Mouse (Mus musculus): ENCODE data around the gene Fhit. TPM values are rescaled to one million over a fixed set of nuclear protein-coding genes. Genes with fewer than 3 reads are reported as not detected.

The Fhit gene
- polyA plus RNA-seq, 1 experiment from 2014 or later, result 3.6 TPM

GRCm38 (mm10) chr14:9529247-9529646 is 1632.6 kb downstream of the Fhit start:
- Histone ChIP-seq H3K27me3 (ENCODE audit: control insufficient read depth, insufficient read depth, low read length) (no peaks in the 10 kb centered on the region), H3K36me3 (ENCODE audit: control insufficient read depth, insufficient read depth) (no peaks in the 10 kb centered on the region), H3K4me2 (ENCODE audit: low read depth, low read length) (no peak overlapping the region), H3K9ac (ENCODE audit: low read length) (no peak overlapping the region), H3K9me3 (replicated peaks; ENCODE audit: control insufficient read depth, low read length) (no peaks in the 10 kb centered on the region), H3K4me1 (ENCODE audit: control insufficient read depth, insufficient read depth, low read length) (no peaks in the 10 kb centered on the region), H3K4me3 (ENCODE audit: low read length) (no peak overlapping the region), H3K27ac (ENCODE audit: low read length) (no peak overlapping the region)
- WGBS, result 85% methylated on average over 4 of the region's 4 CpGs
- ATAC-seq (replicated peaks; ENCODE audit: extremely low read depth, insufficient read depth, low FRiP score), result no peak

- ATAC-seq (replicated peaks; ENCODE audit: extremely low read depth, insufficient read depth, low FRiP score), result no peak
- H3K4me1 ChIP-seq (ENCODE audit: control insufficient read depth, insufficient read depth, low read length), result no peaks in the 10 kb centered on the region
- H3K4me2 ChIP-seq (ENCODE audit: low read depth, low read length), result no peak overlapping the region
- 78% methylated on average over 3 of the region's 3 CpGs for WGBS
- no peak overlapping the region for H3K4me3 ChIP-seq (ENCODE audit: low read length)
- no peaks in the 10 kb centered on the region for H3K27me3 ChIP-seq (ENCODE audit: control insufficient read depth, insufficient read depth, low read length)
- no peak overlapping the region for H3K9ac ChIP-seq (ENCODE audit: low read length)
- no peaks in the 10 kb centered on the region for H3K9me3 ChIP-seq (replicated peaks; ENCODE audit: control insufficient read depth, low read length)
- H3K36me3 ChIP-seq (ENCODE audit: control insufficient read depth, insufficient read depth), result no peaks in the 10 kb centered on the region
- no peak overlapping the region for H3K27ac ChIP-seq (ENCODE audit: low read length)
Measured at GRCm38 (mm10) chr14:9526136-9526535, 1635.7 kb downstream of the Fhit start.

- Histone ChIP-seq H3K9ac (ENCODE audit: low read length) (no peak overlapping the region), H3K4me2 (ENCODE audit: low read depth, low read length) (no peak overlapping the region), H3K36me3 (ENCODE audit: control insufficient read depth, insufficient read depth) (no peaks in the 10 kb centered on the region), H3K4me3 (ENCODE audit: low read length) (no peak overlapping the region), H3K4me1 (ENCODE audit: control insufficient read depth, insufficient read depth, low read length) (no peaks in the 10 kb centered on the region), H3K9me3 (replicated peaks; ENCODE audit: control insufficient read depth, low read length) (no peaks in the 10 kb centered on the region), H3K27ac (ENCODE audit: low read length) (no peak overlapping the region), H3K27me3 (ENCODE audit: control insufficient read depth, insufficient read depth, low read length) (no peaks in the 10 kb centered on the region)
- no peak for ATAC-seq (replicated peaks; ENCODE audit: extremely low read depth, insufficient read depth, low FRiP score)
- 63% methylated on average over 2 of the region's 2 CpGs for WGBS
Measured at GRCm38 (mm10) chr14:9517651-9518050, 1644.2 kb downstream of the Fhit start.

- Histone ChIP-seq H3K36me3 (ENCODE audit: control insufficient read depth, insufficient read depth) (no peaks in the 10 kb centered on the region), H3K27me3 (ENCODE audit: control insufficient read depth, insufficient read depth, low read length) (no peaks in the 10 kb centered on the region), H3K4me2 (ENCODE audit: low read depth, low read length) (no peak overlapping the region), H3K4me1 (ENCODE audit: control insufficient read depth, insufficient read depth, low read length) (no peaks in the 10 kb centered on the region), H3K9ac (ENCODE audit: low read length) (no peak overlapping the region), H3K9me3 (replicated peaks; ENCODE audit: control insufficient read depth, low read length) (no peaks in the 10 kb centered on the region), H3K4me3 (ENCODE audit: low read length) (no peak overlapping the region), H3K27ac (ENCODE audit: low read length) (no peak overlapping the region)
- ATAC-seq (replicated peaks; ENCODE audit: extremely low read depth, insufficient read depth, low FRiP score), result no peak
- 72% methylated on average over 1 of the region's 1 CpGs for WGBS
Measured at GRCm38 (mm10) chr14:9509678-9510077, 1652.2 kb downstream of the Fhit start.

Other genes with a start within 250 kb of the Fhit start
- gene Gm3839, start 194.7 kb upstream of the Fhit start, polyA plus RNA-seq (2015; fragmentation: Nextera tagmentation; extraction: Ambion mirVana), result 3.2 and 6.4 TPM in 2 replicates

Measured in heart, embryonic 16.5 days (tissue).